Mouse (Mus musculus) heart, postnatal 10 days (tissue): ENCODE data around the gene Depdc1b. TPM values are rescaled to one million over a fixed set of nuclear protein-coding genes. Genes with fewer than 3 reads are reported as not detected.

Source experiments
- DNase-seq, 2 experiments: peaks; one replicate each; pipeline ENCODE4 v3.0.0; 2021
- intact Hi-C: fragments of 180-260 bp; cut with DNase I; formaldehyde crosslinking; loops from one replicate; pipeline ENCODE4 v1.15.1; 2025
- total RNA-seq, 2 experiments: library from RNA; stranded (reverse); gene quantifications; 2 replicates each; pipeline ENCODE4 v1.2.3; 2021

Gene Depdc1b
- total RNA-seq, result 1 to 10 TPM; 2.3 to 2.5 TPM

DNA sequence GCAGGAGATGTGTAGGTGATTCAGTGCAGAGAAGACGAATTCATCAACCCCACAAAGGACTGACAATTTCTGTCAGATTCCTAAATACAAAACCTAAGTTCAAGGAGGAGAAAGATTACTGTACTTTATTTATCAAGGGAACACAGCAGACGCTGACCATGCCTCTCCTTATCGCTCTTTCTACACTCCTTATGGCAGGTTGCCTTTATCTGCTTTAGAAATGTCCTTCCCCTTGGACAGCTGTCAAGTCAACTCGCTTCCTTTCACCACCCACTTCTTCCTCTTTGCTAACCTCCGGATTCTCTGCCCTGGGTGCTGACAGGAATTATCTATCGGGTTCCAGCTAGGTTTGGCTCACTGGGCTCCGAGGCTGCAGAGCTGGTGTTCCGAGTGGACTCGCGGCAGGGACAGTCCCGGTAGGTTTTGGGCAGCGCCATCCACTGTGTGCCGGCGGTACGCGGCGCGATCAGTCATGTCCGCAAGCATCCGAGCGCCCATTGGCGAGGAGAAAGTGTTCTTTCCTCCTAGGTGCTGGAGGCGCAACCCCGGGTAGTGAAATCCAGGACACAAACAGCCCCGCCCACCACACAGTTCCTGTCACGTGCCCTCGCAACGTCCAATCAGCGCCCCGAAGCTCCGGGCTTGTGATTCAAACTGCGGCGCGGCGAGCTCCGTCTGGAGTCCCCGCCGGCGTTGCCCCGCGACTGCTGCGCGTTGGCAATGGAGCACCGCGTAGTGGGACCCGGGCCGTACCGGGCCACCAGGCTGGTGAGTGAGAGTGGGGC, at the start of gene Depdc1b:
Gene Depdc1b (plus strand): TSS at position 631 of the 785 bp plus-strand sequence.
- peak; percentile 96 to 98 for DNase-seq
- intact Hi-C loops, result loop anchor here (5.0 kb wide), 1 partner anchor 104 kb away; the partner anchor contains the start of gene Elovl7

DNA sequence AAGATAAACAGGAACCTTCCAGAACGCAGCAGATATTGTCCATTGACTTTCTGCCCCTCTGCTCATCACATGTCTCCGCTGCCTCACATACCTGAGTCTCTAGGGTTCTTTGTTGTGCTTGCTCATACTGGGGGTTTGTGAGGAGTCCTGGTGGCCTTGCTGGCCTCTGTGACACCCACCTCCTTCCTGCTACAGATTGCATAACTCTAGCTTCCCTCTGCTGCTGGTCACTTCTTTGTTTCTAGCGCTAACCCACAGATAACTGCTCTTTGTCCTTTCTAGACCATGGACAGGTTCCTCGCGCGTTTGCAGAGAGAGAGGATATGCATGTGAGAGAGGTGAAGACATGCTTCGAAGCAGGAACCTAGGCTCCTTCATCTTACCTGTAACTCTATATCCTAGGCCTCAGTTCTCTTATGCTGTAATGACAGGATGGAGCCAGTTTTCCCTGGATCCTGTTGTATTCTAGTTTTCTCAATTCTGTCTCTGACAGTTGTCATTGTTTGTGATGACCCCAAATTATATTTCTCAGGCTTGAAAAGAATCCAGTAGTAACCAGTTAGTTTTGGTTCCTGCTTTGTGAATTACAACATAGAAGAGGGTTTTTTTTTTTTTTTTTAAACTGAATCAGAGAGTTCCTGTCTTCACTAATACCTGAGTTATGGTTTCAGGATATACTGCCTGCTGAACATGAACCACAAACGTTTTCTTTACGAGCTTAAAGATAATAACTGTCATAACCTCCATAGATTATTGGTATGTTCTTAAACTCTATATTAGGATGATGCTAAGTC, 48.1 kb upstream of the Depdc1b start:
- intact Hi-C loops, result no loop called here
- no peak for DNase-seq

DNA sequence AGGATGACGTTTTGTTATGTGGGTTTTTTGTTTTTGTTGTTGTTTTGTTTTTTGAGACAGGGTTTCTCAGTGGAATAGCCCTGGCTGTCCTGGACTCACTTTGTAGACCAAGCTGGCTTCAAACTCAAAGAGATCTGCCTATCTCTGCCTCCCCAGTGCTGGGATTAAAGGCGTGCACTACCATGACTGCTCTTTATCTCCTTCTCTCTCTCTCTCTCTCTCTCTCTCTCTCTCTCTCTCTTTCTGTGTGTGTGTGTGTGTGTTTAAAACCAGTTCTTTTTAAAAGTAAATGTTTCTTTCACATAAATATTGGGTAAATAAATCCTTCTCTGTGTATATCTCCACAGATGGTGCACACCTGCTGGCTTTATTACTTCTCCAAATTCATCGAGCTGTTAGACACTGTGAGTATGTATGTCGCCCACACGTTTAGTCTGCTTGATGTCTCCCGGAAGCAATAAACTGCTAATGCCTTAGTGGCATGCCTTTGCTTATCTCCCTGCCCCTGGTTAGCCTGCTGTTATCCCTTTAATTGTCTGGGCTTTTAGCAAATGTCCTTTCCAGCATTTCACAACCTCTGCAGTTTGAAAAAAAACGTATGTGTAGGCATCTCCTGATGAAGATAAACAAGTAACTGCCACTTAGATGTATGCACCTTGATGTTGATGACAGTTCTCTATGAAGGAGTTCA, 44.5 kb upstream of the Depdc1b start:
- DNase-seq, result no peak
- intact Hi-C loops, result no loop called here

DNA sequence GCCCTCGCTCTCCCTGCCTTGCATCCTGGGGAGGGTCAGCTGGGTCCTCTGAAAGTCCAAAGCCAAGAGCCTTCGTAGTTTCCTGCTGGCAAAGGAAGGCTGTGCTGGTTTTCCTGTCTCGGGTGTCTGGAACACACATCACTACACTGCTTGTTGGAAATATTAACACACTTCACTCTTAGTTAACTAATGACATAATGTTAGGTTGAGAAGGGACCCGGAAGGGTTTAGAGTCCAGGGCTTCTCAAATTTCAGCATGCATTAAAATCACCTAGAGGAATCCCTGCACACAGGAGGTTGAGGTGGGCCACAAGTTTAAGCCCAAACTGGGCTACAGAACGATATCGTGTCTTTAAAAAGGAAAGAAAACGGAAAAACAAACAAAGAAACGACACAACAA, 43.8 kb upstream of the Depdc1b start:
- intact Hi-C loops, result no loop called here
- no peak for DNase-seq

DNA sequence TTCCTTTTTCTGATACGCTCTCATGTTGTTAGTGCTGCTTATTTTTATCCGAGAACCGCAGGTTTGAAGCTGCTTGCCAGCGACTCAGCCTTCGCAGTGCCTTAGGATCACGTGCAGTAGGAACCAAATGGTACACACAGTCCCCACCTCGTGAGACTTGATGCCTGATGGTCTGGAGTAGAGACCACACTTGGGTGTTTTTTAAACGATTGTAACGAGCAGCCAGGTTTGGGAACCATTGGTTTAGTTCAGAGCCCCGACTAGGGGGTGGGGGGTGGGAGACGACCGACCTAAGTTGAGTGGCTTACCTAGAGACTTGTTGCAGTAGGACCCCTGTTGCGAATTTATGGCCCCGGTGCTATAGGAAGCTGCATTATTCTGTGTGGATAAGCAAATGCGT, 43.1 kb upstream of the Depdc1b start:
- DNase-seq, result no peak
- intact Hi-C loops, result no loop called here

DNA sequence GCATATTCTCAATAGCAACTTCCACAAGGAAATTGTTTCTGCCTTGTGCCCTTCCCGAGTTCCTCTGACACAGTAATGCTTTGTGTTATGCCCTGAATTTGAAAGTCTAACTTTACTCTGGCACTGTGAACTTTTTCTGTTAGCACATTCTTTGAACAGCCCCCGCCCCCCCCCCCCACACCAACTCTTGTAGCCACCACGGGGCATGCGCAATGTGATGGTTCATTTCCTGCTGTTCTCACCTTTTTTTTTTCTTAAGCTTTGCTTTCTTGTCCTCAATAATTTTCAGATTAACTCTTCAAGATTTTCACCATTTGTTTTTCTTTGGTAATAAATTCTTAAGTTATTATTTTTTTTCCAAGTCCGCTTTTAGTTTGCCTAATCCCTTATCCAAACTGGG, 42.7 kb upstream of the Depdc1b start:
- DNase-seq, result no peak
- intact Hi-C loops, result no loop called here

DNA sequence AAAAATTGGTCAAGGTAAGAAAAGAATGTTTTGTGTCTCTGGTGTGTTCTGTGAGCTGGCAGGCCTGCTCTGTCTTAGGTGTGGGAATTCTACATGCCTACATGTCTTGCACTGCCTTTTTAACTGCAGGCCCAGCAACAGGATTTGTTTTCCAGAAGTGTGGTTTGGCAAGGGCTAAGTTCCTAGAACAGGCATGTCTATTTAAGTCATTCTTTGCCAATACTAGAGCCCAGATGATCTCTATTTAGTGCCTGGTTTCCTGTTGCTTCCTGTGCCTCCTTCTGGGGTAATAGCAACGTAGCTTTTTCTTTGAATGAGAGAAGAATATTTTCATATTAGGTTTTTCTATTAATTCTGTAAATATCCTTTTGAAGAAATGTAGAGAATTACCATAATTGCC, 39.6 kb upstream of the Depdc1b start:
- intact Hi-C loops, result no loop called here
- no peak for DNase-seq

DNA sequence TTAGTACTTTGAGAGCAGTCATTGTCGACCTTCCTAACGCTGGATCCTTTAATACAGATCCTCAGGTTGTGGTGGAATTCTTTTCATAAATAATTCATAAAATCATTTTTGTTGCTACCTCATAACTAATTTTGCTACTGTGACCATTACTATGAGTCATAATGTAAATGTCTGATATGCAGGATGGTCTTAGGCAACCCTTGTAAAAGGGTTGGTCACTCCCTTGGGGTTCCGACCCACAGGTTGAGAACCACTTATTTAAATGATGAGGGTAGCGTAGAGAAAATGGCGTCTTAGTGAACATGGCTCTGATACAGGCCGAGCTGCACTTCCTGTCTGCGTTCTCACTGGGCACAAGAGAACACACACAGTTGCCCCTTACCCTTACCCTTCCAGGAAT, 38.8 kb upstream of the Depdc1b start:
- DNase-seq, result no peak
- intact Hi-C loops, result no loop called here

DNA sequence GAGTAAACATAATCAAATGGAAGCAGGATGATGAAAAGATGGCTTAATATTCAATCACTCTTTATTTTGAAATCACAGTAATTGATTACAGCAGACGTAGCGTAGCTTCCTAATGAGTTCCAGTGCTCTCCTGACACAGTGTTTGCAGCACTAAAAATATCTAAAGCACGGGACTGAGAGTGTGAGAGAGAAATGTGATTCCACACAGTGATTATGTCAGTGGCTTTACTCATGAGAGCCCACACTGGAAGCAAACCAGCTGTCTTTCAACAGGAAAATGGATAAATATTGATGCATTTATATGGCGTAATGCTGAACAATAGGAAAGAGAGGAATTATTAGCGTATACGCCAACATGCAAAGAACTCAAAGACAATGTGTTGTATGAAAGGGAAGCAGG, 37.5 kb upstream of the Depdc1b start:
- intact Hi-C loops, result no loop called here
- no peak for DNase-seq

DNA sequence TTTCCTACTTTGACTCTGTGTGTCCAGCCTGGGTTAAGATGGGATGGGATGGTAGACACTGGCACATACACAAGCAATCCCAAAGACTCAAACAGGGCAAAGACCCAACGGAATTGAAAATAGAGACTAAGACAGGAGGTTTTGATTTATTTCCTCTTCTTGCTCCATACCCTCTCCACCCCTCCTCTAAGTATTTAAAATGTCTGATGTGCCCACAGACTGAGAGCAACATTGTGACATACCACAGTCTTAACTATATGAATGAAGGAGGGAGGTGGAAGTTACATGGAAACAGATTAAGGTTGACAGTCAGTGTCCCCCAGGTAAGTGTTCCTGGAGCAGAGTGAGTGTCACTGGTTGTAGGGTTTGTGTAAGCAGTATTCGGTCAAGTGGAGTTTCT, 31.8 kb upstream of the Depdc1b start:
- intact Hi-C loops, result no loop called here
- DNase-seq, result no peak

DNA sequence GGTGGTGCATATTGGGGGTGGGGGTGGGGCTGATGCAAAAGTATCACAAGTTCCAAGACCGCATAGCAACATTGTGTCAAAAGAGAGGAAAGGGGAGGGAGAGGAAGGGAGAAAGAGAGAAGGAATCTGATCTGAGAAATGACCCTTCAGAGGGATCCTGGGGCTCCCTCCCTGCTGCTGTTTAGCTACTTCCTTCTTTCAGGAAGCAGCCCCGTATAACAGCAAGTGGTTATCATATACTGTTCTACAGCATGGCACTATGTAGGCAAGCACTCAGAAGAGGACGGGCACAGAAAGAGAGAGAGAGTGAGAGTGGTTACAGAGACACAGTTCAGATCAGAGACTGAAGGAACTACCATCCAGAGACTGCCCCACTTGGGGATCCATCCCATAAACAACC, 28.2 kb upstream of the Depdc1b start:
- no peak for DNase-seq
- intact Hi-C loops, result no loop called here

DNA sequence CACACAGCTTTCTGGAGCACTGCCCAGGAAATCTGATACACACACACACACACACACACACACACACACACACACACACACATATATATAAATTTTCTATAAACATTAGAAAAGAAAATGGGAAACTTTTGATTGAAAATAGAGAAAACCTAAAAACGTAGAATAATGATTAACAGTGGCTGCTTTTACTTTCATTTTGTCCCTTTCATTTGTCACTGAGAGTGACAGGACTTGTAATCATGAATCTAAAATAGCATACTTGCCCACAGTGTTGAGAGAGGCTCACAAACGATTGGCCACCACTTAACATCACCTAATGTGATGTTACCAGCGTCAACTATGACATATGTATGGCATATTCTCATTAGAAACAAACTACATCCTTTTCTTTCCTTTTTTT, 26.7 kb upstream of the Depdc1b start:
- intact Hi-C loops, result no loop called here
- no peak for DNase-seq

DNA sequence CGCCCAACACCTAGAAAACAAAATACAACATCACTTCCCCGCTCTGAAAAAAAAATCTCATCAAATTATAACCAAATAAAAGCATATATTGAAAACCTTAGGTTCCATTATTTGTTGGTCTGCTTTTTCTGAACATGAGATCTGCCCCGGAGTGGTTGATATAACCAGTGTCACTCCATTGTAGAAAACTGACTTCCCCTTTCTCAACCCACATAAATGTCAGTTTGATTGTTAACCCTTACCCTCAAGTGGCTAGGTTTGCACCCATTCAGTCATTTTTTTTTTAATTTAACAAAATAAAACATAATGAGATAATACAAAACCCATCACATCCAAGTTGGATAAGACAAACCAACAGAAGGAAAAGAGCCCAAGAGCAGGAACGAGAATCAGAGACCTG, 25.8 kb upstream of the Depdc1b start:
- intact Hi-C loops, result no loop called here
- DNase-seq, result no peak

DNA sequence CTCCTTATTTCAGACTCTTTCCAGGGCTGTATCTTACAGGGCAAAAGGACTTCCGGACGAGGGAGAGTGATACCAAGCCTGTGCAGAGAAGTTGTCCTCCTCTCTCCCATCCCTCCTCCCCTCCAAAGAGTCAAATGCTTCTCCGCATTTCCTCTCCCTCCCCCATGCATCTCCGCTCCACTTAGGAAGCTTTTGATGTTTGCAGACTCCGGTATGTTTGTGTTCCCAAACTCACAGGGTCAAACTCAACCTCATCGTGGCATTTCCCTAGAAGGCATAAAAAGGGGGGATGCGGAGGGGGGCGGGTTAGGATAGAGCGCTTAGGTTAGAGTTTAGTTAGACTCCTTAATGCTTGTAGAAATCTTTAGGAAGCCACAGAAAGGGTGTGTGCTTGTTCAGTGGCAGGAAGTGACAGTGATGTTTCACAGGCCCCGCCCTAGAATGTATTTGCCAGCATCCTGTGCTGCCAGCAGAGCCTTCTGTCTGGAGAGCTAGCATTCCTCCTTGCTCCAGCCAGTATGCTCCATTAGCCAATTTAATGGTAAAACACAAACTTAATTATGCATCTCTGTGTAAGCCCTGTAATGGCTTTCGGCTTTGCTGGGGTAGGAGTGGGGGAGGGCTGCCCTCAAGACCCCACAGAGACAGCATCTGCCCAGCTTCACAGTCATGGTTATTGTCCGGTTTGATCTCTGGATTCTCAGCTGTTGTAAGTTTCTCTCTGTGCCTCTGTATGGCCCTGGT, 18.6 kb upstream of the Depdc1b start:
- intact Hi-C loops, result no loop called here
- peak; percentile 60 to 64 for DNase-seq

DNA sequence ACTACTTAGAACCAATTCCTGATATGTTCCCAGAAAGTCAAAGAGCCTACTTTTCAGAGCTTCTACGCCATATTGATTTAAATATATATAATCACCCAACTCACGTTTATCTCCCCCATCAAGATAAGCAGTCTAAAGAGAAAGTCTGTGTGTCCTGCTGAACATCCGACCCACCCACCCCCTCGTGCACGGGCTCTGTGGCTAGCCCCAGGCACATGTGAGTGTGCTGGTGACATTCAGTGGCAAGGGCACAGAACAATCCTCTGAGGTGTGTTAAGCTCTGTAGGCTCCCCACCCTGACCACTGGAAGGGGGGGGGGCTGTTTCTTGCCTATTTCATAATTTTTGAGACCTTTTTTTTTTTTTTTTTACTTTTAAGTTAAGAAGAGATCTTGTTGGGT, 17.9 kb upstream of the Depdc1b start:
- intact Hi-C loops, result no loop called here
- DNase-seq, result no peak

DNA sequence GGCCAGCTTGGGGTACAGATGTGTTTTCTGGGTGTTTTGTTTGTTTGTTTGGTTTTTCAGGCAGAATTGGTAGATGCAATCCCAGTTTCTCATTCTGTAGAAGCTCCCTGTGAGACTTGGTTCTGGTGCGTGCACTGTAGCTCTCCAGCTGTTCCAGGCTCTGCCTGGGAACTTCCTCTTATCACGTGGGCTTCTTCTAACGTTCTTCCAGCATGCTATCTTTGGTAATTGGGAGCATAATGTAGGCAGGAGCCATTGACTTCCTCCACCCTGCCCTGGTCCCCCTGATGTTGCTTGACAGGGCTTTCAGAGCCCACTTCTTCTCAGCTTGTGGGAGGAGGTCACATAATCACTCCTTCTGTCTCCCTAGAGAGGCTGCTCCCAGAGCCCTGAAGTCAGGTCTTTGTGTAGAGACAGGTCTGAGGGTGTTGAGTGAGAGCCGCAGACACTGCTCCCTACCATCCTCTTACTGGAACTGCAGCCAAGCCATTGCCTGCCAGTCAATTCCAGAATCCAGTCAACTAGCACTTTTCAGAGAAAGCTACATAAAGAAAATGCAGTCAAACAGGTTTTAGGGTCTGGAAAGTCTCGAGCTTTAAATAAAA, 15.7 kb upstream of the Depdc1b start:
- peak in 1 of 2 experiments; percentile 6 for DNase-seq
- intact Hi-C loops, result no loop called here

DNA sequence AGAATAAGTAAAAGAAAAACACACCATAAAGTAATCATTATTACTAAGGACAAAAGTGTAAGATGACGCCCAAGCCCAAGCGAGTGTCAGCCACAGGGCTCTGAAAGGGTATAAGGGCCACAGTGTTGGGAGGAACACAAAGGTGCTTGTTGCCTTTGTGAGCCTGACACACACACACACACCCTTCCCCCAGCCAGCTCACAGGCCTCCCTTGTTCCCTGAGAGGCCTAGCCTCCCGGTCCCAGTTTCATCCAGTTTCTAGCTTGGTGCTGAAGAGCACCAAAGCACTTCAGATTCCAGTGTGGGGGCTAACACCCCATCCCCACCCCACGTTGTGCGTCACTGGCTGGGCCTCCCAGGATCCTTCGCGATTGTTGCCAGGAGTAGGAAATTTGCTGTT, 14.7 kb upstream of the Depdc1b start:
- DNase-seq, result no peak
- intact Hi-C loops, result no loop called here

DNA sequence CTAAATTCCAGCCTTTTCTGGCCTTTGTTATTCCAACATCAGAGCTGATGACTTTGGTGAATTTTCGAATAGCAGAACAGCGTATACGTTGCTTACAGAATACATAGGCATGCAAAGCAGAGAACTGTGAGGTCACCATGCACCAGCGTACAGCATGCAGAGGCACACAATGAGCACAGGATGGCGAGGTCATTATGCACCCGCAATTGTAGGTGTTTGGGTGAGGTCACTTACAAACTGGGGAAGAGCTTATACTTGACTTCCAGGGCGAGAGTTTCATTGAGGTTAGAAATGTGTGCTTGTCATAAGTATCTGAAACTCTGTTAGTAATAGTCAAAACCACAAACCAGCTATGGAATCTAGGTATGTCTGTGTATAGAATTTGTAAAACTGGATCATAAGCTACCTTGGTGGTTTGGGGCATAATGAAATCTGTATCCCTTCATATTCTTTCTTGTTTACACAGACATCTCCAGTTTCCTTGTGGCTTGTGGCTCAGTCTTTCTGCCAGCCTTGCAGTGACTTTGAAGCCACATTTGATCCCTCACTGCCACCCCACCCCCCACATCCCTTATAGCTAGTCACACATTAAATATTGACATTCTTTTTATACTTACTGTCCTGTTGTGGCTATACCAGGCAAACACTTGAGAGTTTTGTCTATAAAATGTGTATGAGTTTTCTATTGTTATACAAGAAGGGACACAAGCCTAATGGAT, 13.0 kb upstream of the Depdc1b start:
- no peak for DNase-seq
- intact Hi-C loops, result no loop called here

DNA sequence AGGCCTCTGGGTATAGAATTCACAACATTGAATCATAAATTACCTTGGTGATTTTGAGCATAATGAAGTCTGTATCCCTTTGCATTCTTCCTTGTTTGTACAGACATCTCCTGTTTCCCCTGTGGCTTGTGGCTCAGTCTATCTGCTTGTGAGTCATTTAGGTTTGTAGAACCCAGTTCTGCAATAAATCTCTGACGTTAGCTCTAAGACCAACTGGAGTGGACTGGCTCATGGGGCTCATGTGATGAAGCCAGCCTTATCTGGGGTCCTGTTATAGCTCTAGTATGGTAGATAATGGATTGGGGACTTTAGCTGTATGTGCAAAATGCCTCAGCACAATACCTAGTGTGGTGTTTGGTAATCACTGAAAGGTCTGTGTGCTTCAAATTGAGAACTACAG, 12.3 kb upstream of the Depdc1b start:
- no peak for DNase-seq
- intact Hi-C loops, result no loop called here

DNA sequence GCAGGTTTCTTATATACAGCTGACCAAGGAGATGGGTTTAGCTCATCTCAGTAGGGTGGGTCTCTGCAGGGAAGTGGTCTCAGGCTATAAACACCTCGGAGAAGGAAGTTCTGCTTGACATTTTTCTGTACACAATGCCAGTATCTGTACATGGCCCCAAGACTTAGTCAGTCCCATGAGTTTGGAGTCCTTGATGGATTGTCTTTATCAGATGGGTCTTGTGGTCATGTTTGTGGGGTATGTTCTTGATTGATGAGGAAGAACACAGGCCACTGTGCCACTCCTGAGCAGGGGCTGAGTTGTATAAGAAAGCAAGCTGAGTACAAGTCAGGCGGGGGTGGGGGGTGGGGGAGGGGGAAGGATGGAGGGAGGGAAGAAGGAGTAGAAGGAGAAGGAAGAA, 11.5 kb upstream of the Depdc1b start:
- intact Hi-C loops, result no loop called here
- DNase-seq, result no peak
